Mouse (Mus musculus): ENCODE data around the gene Zfand3. TPM values are rescaled to one million over a fixed set of nuclear protein-coding genes. Genes with fewer than 3 reads are reported as not detected.

Zfand3 gene
- polyA plus RNA-seq (2021; fragmentation: Nextera tagmentation): 17.7 and 18.9 TPM in 2 replicates
- long read RNA-seq, experiment 1, transcript Zfand3-204 (5 exons, 3,489 nt): minor isoform, 6 of 51 reads
- long read RNA-seq, experiment 1, transcript Zfand3-202 (6 exons, 3,039 nt): major isoform, 22 of 51 reads
- long read RNA-seq, experiment 1, partial matches to known transcripts: 22 of 51 reads
- long read RNA-seq, experiment 1, other reads (novel, unspliced or antisense): 0 of 51 reads
- long read RNA-seq, experiment 2, transcript Zfand3-202 (6 exons, 3,039 nt): major isoform, 16 of 41 reads
- long read RNA-seq, experiment 2, transcript Zfand3-204 (5 exons, 3,489 nt): minor isoform, 5 of 41 reads
- long read RNA-seq, experiment 2, transcript Zfand3-201 (5 exons, 2,640 nt): minor isoform, 5 of 41 reads
- long read RNA-seq, experiment 2, partial matches to known transcripts: 7 of 41 reads
- long read RNA-seq, experiment 2, other reads (novel, unspliced or antisense): 8 of 41 reads

DNA sequence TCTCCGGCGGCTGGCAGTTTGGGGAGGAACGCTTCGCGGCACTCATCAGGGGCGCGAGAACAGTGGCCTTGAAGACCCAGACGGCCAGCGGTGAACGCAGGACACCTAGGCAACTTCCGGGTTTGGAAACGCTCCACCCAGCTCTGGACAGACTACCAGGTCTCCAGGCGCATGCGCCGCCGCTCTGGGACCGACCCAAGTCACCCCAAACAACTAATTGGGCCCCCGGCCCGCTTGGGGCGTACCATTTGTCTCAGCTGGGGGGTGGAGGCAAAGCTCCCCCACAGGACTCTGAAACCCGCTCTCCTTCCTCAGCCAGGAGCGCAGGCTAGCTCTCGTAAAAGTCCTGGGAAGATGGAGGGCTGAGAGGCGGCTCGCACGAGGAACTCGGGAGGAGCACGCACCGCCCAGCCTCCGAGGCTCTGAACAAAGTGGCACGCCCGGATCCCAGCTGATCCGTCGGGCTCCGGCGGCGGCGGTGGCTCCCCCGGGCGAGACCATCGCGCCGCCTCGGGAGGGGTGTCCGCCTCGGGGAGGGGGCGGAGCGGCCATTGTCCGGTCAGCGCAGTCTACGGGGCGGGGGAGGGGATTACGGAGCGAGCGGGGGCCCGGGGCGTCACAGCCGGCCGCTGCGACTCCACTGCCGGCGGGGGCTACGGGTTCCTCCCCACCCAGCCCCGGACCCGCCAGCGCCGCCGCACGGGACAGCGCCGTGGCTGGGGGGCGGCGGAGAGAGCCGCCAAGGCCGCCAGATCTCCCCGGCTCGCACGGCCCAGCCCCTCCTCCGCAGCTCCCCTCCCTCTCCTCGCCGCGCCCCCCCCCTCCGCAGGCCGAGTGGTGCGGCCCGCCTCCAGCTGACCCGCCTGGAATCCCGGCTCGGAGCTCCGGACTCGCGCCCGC, at the start of gene Zfand3:
Gene Zfand3 (plus strand): TSS at position 531 of the 900 bp plus-strand sequence.

DNA sequence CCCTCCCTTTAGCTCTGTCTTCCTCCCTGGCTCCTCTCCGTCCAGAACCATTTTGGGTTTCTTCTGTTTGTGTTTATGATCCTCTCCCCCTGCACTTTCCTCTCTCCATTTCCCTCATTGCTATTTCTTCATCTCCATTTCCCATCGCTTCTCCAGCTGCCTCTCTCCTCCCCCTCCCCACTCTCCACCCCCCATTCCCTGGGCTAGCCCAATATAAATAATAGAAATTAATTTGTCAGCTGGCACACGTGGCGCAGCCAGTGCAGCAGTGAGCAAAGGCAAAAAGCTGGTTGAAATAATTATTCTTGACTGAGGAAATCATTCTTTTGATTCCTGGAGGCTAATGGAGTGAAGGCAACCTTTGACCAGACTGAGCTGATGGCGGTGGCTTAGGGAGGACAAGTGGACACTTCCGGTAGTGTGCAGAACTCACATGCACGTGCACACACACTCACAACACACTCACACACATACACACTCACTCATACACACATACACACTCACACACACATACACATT, 34.4 kb upstream of the Zfand3 start, which contains the start of gene Mdga1:
Gene Mdga1 (minus strand): TSS at position 51 of the 519 bp plus-strand sequence.

Other genes with a start within 250 kb of the Zfand3 start
- gene Mdga1, start 34.6 kb upstream of the Zfand3 start, polyA plus RNA-seq (2021; fragmentation: Nextera tagmentation): 3.8 and 3.9 TPM in 2 replicates